Mouse (Mus musculus): Measurements from ENCODE around the gene Bri3bp.

GRCm38 (mm10) chr5:125486088-125486487 is 44.7 kb downstream of the Bri3bp start:
- no peak for TF ChIP-seq EP300 (IDR thresholded peaks at IDR 0.05)
- TF ChIP-seq CTCF (IDR thresholded peaks at IDR 0.05): no peak

Data from lung, postnatal 0 days (tissue).